Mouse (Mus musculus): ENCODE data around the gene Akr1b3. TPM values are rescaled to one million over a fixed set of nuclear protein-coding genes. Genes with fewer than 3 reads are reported as not detected.
A peak's percentile ranks its signal among the peaks of the same experiment; 100 is the strongest.

Gene Akr1b3
- polyA plus RNA-seq, 1 experiment from 2014 or later: 140 TPM

GRCm38 (mm10) chr6:34318172-34318571, 894 bp upstream of the Akr1b3 start:
- ATAC-seq (ENCODE audit: insufficient number of reproducible peaks, low FRiP score, low TSS enrichment, low read depth): no peak
- Histone ChIP-seq H3K27ac (no peak overlapping the region), H3K9me3 (no peaks in the 10 kb centered on the region), H3K36me3 (no peaks in the 10 kb centered on the region), H3K4me3 (peak overlapping the region; percentile 72; the same call in 1 of the 2 replicates), H3K4me2 (peak overlapping the region; percentile 89; the same call in 1 of the 2 replicates), H3K27me3 (no peaks in the 10 kb centered on the region), H3K4me1 (peaks cover 10% of the 10 kb centered on the region), H3K9ac (no peak overlapping the region)
- 37% methylated on average over 5 of the region's 5 CpGs for WGBS

- Histone ChIP-seq H3K4me2 (no peak overlapping the region), H3K4me3 (no peak overlapping the region), H3K9ac (no peak overlapping the region), H3K36me3 (peaks cover 29% of the 10 kb centered on the region), H3K27me3 (no peaks in the 10 kb centered on the region), H3K4me1 (peaks cover 10% of the 10 kb centered on the region), H3K27ac (no peak overlapping the region), H3K9me3 (no peaks in the 10 kb centered on the region)
- 92% methylated on average over 2 of the region's 2 CpGs for WGBS
- no peak for ATAC-seq (ENCODE audit: insufficient number of reproducible peaks, low FRiP score, low TSS enrichment, low read depth)
Measured at GRCm38 (mm10) chr6:34313921-34314320, 3.4 kb downstream of the Akr1b3 start.

DNA sequence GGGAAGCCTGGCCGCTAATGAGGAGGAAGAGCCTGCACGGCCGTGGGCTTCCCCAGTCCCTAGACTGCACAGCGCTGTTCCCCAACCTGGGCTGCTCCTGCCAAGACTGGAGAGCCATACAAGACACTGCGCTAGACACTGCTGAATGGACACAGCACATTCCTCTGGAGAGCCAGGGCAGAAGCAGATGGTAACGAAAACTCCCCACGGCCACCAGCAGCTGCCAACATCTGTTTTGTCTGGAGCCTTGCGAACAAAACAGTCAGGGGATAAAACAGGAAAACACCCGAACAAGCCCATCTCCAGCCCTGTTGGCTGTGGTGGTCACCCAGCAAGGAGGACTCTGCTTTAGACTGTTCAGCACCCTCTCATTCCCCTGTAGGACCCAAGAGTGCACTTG, 3.9 kb downstream of the Akr1b3 start:
- Histone ChIP-seq H3K4me3 (no peak overlapping the region), H3K9me3 (no peaks in the 10 kb centered on the region), H3K27ac (no peak overlapping the region), H3K9ac (no peak overlapping the region), H3K4me1 (peaks cover 10% of the 10 kb centered on the region), H3K36me3 (peaks cover 34% of the 10 kb centered on the region), H3K4me2 (no peak overlapping the region), H3K27me3 (no peaks in the 10 kb centered on the region)
- WGBS: 71% methylated on average over 9 of the region's 9 CpGs
- no peak for ATAC-seq (ENCODE audit: insufficient number of reproducible peaks, low FRiP score, low TSS enrichment, low read depth)

DNA sequence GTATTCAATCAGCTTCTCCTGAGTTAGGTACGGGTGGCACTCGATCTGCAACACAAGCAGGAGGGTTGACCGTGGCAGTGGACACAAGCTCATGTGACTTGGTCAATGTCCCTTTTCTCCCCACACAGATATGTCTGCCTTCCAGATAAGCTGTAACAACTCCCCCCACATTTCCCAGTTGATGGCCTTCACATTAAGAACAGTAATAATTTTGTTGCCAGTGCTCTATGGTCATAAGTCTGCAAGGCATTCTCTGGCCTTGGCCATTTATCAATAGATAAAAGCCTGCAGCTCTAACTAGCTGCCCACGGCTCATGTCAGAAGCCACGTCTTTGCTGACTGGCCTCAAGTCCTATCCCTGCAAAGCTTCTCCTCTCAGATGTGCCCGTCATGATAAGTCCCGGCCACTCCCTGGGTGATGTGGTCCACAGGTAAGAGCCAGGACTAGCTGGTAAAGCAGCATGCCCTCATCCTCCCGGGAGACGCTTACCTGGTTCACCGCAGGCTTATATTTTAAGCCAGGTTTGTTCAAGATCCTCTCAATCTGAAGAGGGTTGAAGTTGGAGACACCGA, 7.2 kb downstream of the Akr1b3 start:
- H3K4me3 ChIP-seq: no peak overlapping the region
- H3K9me3 ChIP-seq: no peaks in the 10 kb centered on the region
- H3K27me3 ChIP-seq: no peaks in the 10 kb centered on the region
- no peak overlapping the region for H3K4me2 ChIP-seq
- H3K4me1 ChIP-seq: no peaks in the 10 kb centered on the region
- 90% methylated on average over 11 of the region's 11 CpGs for WGBS
- no peak overlapping the region for H3K9ac ChIP-seq
- ATAC-seq (ENCODE audit: insufficient number of reproducible peaks, low FRiP score, low TSS enrichment, low read depth): no peak
- H3K36me3 ChIP-seq: peaks cover 51% of the 10 kb centered on the region
- no peak overlapping the region for H3K27ac ChIP-seq

GRCm38 (mm10) chr6:34309526-34309925, 7.8 kb downstream of the Akr1b3 start:
- H3K4me1 ChIP-seq: no peaks in the 10 kb centered on the region
- WGBS: 90% methylated on average over 6 of the region's 6 CpGs
- H3K36me3 ChIP-seq: peaks cover 56% of the 10 kb centered on the region
- no peak overlapping the region for H3K4me2 ChIP-seq
- no peak overlapping the region for H3K9ac ChIP-seq
- no peak for ATAC-seq (ENCODE audit: insufficient number of reproducible peaks, low FRiP score, low TSS enrichment, low read depth)
- no peaks in the 10 kb centered on the region for H3K27me3 ChIP-seq
- H3K9me3 ChIP-seq: no peaks in the 10 kb centered on the region
- no peak overlapping the region for H3K27ac ChIP-seq
- no peak overlapping the region for H3K4me3 ChIP-seq

GRCm38 (mm10) chr6:34306797-34307196, 10.5 kb downstream of the Akr1b3 start:
- no peaks in the 10 kb centered on the region for H3K9me3 ChIP-seq
- 88% methylated on average over 6 of the region's 6 CpGs for WGBS
- no peak overlapping the region for H3K4me3 ChIP-seq
- H3K27me3 ChIP-seq: no peaks in the 10 kb centered on the region
- H3K36me3 ChIP-seq: peaks cover 58% of the 10 kb centered on the region
- no peak overlapping the region for H3K4me2 ChIP-seq
- no peak overlapping the region for H3K27ac ChIP-seq
- H3K9ac ChIP-seq: no peak overlapping the region
- H3K4me1 ChIP-seq: no peaks in the 10 kb centered on the region
- no peak for ATAC-seq (ENCODE audit: insufficient number of reproducible peaks, low FRiP score, low TSS enrichment, low read depth)

- ATAC-seq (ENCODE audit: insufficient number of reproducible peaks, low FRiP score, low TSS enrichment, low read depth): peak; percentile 50; the same call in 1 of the 2 replicates
- H3K27me3 ChIP-seq: no peaks in the 10 kb centered on the region
- H3K9ac ChIP-seq: no peak overlapping the region
- peaks cover 41% of the 10 kb centered on the region for H3K36me3 ChIP-seq
- no peak overlapping the region for H3K4me2 ChIP-seq
- WGBS: 66% methylated on average over 10 of the region's 10 CpGs
- no peak overlapping the region; the same call in 1 of the 2 replicates for H3K27ac ChIP-seq
- H3K4me1 ChIP-seq: no peaks in the 10 kb centered on the region
- H3K9me3 ChIP-seq: no peaks in the 10 kb centered on the region
- no peak overlapping the region for H3K4me3 ChIP-seq
Measured at GRCm38 (mm10) chr6:34304675-34305241, 12.5 kb downstream of the Akr1b3 start.

DNA sequence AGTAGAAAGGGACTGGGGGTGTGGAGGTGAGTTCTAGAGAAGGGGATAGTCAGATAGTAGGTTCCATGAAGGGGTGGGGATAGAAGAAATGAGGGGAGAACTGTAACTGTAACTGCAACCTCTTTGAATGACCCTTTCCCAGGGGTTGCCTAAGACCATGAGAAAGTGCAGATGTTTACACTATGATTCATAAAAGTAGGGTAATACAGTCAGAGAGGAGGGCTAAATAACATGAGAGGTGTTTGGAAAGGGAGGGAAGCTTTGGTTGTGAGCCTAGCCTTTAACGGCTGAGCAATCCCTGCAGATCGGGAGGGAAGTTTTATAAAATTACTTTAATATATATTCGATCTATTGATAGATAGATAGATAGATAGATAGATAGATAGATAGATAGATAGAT, 20.2 kb downstream of the Akr1b3 start:
- H3K9me3 ChIP-seq: no peaks in the 10 kb centered on the region
- H3K4me1 ChIP-seq: peaks cover 8% of the 10 kb centered on the region
- no peaks in the 10 kb centered on the region for H3K27me3 ChIP-seq
- H3K9ac ChIP-seq: no peak overlapping the region
- H3K27ac ChIP-seq: no peak overlapping the region
- 89% methylated on average over 3 of the region's 3 CpGs for WGBS
- H3K4me3 ChIP-seq: no peak overlapping the region
- H3K36me3 ChIP-seq: no peaks in the 10 kb centered on the region
- H3K4me2 ChIP-seq: no peak overlapping the region
- ATAC-seq (ENCODE audit: insufficient number of reproducible peaks, low FRiP score, low TSS enrichment, low read depth): no peak

- Histone ChIP-seq H3K36me3 (no peaks in the 10 kb centered on the region), H3K27me3 (no peaks in the 10 kb centered on the region; the same call in 1 of the 2 replicates), H3K9me3 (no peaks in the 10 kb centered on the region), H3K27ac (no peak overlapping the region), H3K4me1 (peaks cover 14% of the 10 kb centered on the region), H3K4me3 (no peak overlapping the region), H3K4me2 (no peak overlapping the region), H3K9ac (no peak overlapping the region)
- ATAC-seq (ENCODE audit: insufficient number of reproducible peaks, low FRiP score, low TSS enrichment, low read depth): no peak
- WGBS: 89% methylated on average over 9 of the region's 9 CpGs
Measured at GRCm38 (mm10) chr6:34295437-34295836, 21.8 kb downstream of the Akr1b3 start.

DNA sequence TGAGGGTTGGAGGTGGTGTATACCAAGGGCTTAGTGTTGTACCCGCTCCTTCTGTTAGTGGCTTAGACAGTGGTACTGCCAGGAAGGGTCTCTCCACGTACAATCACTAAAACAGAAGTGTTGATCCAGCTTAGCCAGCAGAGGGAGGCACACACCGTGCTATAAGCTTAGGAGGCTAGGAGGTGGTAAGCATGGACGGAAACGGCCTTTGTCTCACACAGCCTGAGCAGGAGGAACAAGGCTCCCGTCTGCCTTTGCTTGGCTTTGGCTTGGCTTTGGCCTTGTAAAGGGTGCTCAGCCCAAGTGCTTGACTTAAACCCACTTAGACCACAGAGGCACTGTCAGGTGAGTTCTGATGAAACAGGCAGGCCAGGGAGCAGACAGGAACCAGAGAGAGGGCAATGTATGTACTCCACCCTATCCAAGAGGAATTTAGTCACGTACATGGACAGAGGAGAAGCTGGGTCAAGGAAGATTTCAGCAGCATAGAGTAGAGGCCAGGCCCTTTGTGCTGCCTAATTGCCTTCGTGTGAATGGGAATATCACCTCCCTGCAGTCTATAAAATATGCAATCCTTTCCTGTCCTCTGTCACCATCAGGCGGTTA, 24.3 kb downstream of the Akr1b3 start:
- Histone ChIP-seq H3K27me3 (no peaks in the 10 kb centered on the region; the same call in 1 of the 2 replicates), H3K4me3 (peak overlapping the region; percentile 6), H3K27ac (no peak overlapping the region), H3K4me2 (peak overlapping the region; percentile 39), H3K4me1 (peaks cover 14% of the 10 kb centered on the region), H3K9me3 (no peaks in the 10 kb centered on the region), H3K36me3 (no peaks in the 10 kb centered on the region), H3K9ac (no peak overlapping the region)
- ATAC-seq (ENCODE audit: insufficient number of reproducible peaks, low FRiP score, low TSS enrichment, low read depth): peak; percentile 81; the same call in 1 of the 2 replicates
- WGBS: 22% methylated on average over 9 of the region's 9 CpGs

- H3K27me3 ChIP-seq: no peaks in the 10 kb centered on the region; the same call in 1 of the 2 replicates
- H3K36me3 ChIP-seq: no peaks in the 10 kb centered on the region
- ATAC-seq (ENCODE audit: insufficient number of reproducible peaks, low FRiP score, low TSS enrichment, low read depth): no peak
- no peak overlapping the region for H3K9ac ChIP-seq
- 31% methylated on average over 11 of the region's 11 CpGs for WGBS
- H3K9me3 ChIP-seq: no peaks in the 10 kb centered on the region
- H3K4me2 ChIP-seq: peak overlapping the region; percentile 39
- H3K4me3 ChIP-seq: peak overlapping the region; percentile 6
- H3K4me1 ChIP-seq: peaks cover 14% of the 10 kb centered on the region
- H3K27ac ChIP-seq: no peak overlapping the region
Measured at GRCm38 (mm10) chr6:34292196-34292881, 24.9 kb downstream of the Akr1b3 start.

DNA sequence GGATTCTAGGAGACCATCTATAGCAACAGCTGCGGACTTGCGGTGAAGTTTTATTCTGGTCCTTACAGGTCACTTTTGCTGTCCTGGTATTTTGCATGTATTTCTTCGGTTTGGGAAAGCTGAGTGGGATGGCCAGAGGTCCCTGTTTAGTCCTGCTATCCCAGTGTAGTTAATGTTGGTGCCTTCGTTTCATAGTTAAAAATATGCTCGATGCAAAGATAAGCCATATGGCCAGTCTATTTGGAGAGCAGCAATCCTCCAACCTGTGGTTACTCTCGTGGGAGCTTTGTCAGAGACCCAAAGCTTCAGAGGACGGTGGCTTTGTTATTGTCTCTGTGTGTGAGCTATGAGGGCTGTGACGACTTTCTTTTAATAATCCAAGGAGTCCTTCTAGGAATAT, 26.6 kb downstream of the Akr1b3 start:
- WGBS: 82% methylated on average over 8 of the region's 8 CpGs
- H3K4me3 ChIP-seq: no peak overlapping the region
- H3K4me2 ChIP-seq: no peak overlapping the region
- no peaks in the 10 kb centered on the region; the same call in 1 of the 2 replicates for H3K27me3 ChIP-seq
- no peaks in the 10 kb centered on the region for H3K9me3 ChIP-seq
- H3K4me1 ChIP-seq: peaks cover 14% of the 10 kb centered on the region
- no peak overlapping the region for H3K9ac ChIP-seq
- no peak for ATAC-seq (ENCODE audit: insufficient number of reproducible peaks, low FRiP score, low TSS enrichment, low read depth)
- H3K36me3 ChIP-seq: no peaks in the 10 kb centered on the region
- no peak overlapping the region for H3K27ac ChIP-seq
